Mouse (Mus musculus) embryonic fibroblast, embryonic 13.5 days (primary cell): ENCODE data around the gene B4galnt4. TPM values are rescaled to one million over a fixed set of nuclear protein-coding genes. Genes with fewer than 3 reads are reported as not detected.

Experiments
- H3K27ac ChIP-seq: 2 replicates; pipeline ENCODE4 v1.5.1; 2012; ENCODE audit warnings: low read length, control low read depth, inconsistent platforms; ENCODE audit not compliant: insufficient read depth
- H3K4me1 ChIP-seq: 2 replicates; pipeline ENCODE4 v1.6.1; 2011; ENCODE audit warnings: low read length; ENCODE audit not compliant: control insufficient read depth, insufficient read depth
- H3K4me3 ChIP-seq: 2 replicates; pipeline ENCODE4 v1.5.1; 2011; ENCODE audit warnings: mild to moderate bottlenecking, control low read depth, low read length; ENCODE audit not compliant: insufficient read depth
- CTCF ChIP-seq: IDR thresholded peaks from 2 replicates; pipeline ENCODE4 v1.5.1; 2011; ENCODE audit warnings: mild to moderate bottlenecking, control low read depth, low read length, moderate library complexity, borderline replicate concordance; ENCODE audit not compliant: insufficient read depth
- POLR2A ChIP-seq: IDR thresholded peaks from 2 replicates; pipeline ENCODE4 v1.6.1; 2011; ENCODE audit warnings: low read depth, mild to moderate bottlenecking, control low read depth, low read length, moderate library complexity
- polyA plus RNA-seq: library from polyadenylated mRNA; stranded (reverse); fragments of >200 nt; gene quantifications from 2 replicates; pipeline ENCODE4 v1.2.4, GENCODE M21; 2011; ENCODE audit warnings: low read depth; ENCODE audit not compliant: missing spikeins, insufficient read length

The B4galnt4 gene
- polyA plus RNA-seq, 1 experiment, result 1.6 TPM

DNA sequence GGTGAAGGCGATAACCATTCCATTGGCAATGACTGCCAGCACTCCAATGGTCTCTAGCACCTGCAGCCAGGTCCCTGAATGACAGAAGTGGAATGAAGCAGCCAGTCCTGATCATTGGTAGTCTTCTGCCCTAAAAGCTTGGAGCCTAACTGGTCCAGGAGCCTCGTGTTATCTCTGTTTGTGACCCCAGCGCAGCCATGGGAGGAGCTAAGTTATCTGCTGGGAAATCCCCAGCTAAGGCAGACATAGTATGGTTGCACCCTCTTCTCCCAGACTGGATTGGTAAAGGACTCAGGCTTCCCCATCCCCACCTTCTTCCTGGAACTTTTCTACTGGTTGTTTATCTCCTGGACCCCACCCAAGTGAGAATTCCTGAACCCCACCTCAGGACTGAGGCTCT lies 42.3 kb downstream of the B4galnt4 start:
- TF ChIP-seq CTCF (no peak), POLR2A (no peak)
- Histone ChIP-seq H3K4me1 (no peaks in the 10 kb centered on the region), H3K4me3 (no peak overlapping the region), H3K27ac (no peak overlapping the region)

DNA sequence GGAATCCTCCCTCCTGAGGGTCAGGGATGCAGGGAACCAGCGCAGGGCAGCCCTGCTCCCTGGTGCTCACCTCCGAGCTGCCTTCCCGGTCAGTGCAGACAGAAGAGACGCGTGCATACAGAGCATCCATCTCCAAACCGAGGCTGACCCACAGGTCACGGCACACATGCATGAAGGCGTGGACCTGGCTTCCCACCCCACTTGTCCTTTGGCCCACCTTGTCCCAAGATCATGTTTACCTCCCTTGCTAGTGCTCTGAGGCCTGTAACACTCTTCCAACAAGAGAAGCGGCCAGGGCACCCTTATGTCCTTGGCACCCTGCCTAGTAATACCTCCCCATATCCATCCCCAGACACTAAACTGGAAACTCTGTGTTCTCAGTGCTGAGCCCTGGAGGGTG lies 55.0 kb downstream of the B4galnt4 start:
- H3K27ac ChIP-seq, result no peak overlapping the region
- TF ChIP-seq POLR2A (no peak), CTCF (no peak)
- H3K4me3 ChIP-seq, result no peak overlapping the region
- H3K4me1 ChIP-seq, result no peaks in the 10 kb centered on the region

DNA sequence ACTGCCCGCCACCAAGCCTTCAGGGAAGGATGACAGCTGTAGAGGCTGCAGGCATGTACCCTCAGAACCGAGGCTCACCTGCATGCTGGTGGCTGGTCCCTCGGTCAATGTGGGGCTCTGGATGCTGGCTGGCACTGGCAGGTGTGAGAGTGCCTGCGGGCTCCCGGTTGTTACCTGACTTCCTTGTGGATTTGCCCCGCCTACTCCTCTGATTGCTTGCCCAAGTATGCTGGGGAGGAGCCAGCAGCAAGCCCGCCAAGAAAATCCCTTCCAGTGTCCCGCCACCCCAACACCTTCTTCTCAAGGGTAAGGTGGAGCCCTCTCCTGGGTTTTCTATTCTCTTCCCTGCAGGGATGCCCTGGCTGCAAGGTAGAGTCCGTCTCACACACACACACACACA lies 56.7 kb downstream of the B4galnt4 start, which contains the start of gene Ano9:
Gene Ano9 (minus strand): TSS at position 171 of the 400 bp plus-strand sequence.
- no peak for TF ChIP-seq CTCF
- TF ChIP-seq POLR2A, result no peak
- H3K4me3 ChIP-seq, result no peak within 1 kb of the TSS
- no peak within 1 kb of the TSS for H3K27ac ChIP-seq
- no peaks in the 10 kb centered on the region for H3K4me1 ChIP-seq

DNA sequence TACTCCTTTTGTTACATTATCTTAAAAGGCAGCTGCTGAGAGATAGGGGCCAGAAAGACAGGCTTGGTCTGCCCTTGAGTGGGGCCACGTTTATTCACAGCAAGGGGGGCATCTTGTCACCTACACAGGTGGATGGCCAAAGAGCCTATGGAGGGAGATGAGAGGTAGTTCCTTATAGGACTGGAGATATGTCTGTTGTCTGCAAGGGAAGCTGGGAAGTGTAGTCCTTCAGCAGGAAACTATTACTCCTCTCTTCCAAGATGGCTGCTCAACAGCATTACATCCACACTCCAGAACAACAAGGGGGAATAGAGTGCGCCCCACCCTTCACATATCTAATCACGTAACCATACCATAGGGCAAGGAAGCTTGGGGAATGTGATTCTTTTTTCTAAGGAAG lies 58.6 kb downstream of the B4galnt4 start:
- H3K4me3 ChIP-seq, result no peak overlapping the region
- H3K4me1 ChIP-seq, result no peaks in the 10 kb centered on the region
- TF ChIP-seq CTCF, result no peak
- no peak for TF ChIP-seq POLR2A
- no peak overlapping the region for H3K27ac ChIP-seq

- H3K4me3 ChIP-seq, result no peak overlapping the region
- no peaks in the 10 kb centered on the region for H3K4me1 ChIP-seq
- TF ChIP-seq POLR2A (no peak), CTCF (no peak)
Observed at GRCm38 (mm10) chr7:141120605-141121004, 59.7 kb downstream of the B4galnt4 start.

GRCm38 (mm10) chr7:141121051-141121531 lies 60.2 kb downstream of the B4galnt4 start:
- Histone ChIP-seq H3K27ac (no peak overlapping the region), H3K4me3 (no peak overlapping the region), H3K4me1 (no peaks in the 10 kb centered on the region)
- TF ChIP-seq CTCF, result no peak
- no peak for TF ChIP-seq POLR2A

More at GRCm38 (mm10) chr7:141120605-141121004, 59.7 kb downstream of the B4galnt4 start:
- no peak overlapping the region for H3K27ac ChIP-seq

Other genes with a start within 250 kb of the B4galnt4 start
- gene Zfp941, start 238.9 kb upstream of the B4galnt4 start, polyA plus RNA-seq, result 2.2 and 3.5 TPM in 2 replicates
- gene Urah, start 226.1 kb upstream of the B4galnt4 start, polyA plus RNA-seq, result not detected in 2 replicates
- not detected in 2 replicates for gene Scgb1c1, start 215.6 kb upstream of the B4galnt4 start, polyA plus RNA-seq
- not detected in 2 replicates for gene Odf3, start 213.3 kb upstream of the B4galnt4 start, polyA plus RNA-seq
- gene Gm45785, start 204.8 kb upstream of the B4galnt4 start, polyA plus RNA-seq, result not detected in 2 replicates
- gene Ric8a, start 204.1 kb upstream of the B4galnt4 start, polyA plus RNA-seq, result 53.4 and 58.1 TPM in 2 replicates
- 29.9 and 35.7 TPM in 2 replicates for gene Bet1l, start 203.5 kb upstream of the B4galnt4 start, polyA plus RNA-seq
- gene Psmd13, start 179.1 kb upstream of the B4galnt4 start, polyA plus RNA-seq, result 206 and 213 TPM in 2 replicates
- 7.6 and 8.2 TPM in 2 replicates for gene Sirt3, start 178.8 kb upstream of the B4galnt4 start, polyA plus RNA-seq
- gene Cox8b, start 160.7 kb upstream of the B4galnt4 start, polyA plus RNA-seq, result not detected in 2 replicates
- not detected in 2 replicates for gene Nlrp6, start 140.2 kb upstream of the B4galnt4 start, polyA plus RNA-seq
- 14.3 and 19.1 TPM in 2 replicates for gene Pgghg, start 119.7 kb upstream of the B4galnt4 start, polyA plus RNA-seq
- 3.0 TPM in 1 of 2 replicates, not detected in the other for gene Ifitm5, start 110.8 kb upstream of the B4galnt4 start, polyA plus RNA-seq
- gene Gm45717, start 105.2 kb upstream of the B4galnt4 start, polyA plus RNA-seq, result not detected in 2 replicates
- 771 and 857 TPM in 2 replicates for gene Ifitm2, start 105.1 kb upstream of the B4galnt4 start, polyA plus RNA-seq
- 5.1 and 16.5 TPM in 2 replicates for gene Ifitm1, start 93.9 kb upstream of the B4galnt4 start, polyA plus RNA-seq
- gene Ifitm3, start 50.3 kb upstream of the B4galnt4 start, polyA plus RNA-seq, result 1,040 and 1,188 TPM in 2 replicates
- gene Ifitm6, start 43.2 kb upstream of the B4galnt4 start, polyA plus RNA-seq, result not detected in 2 replicates
- not detected in 2 replicates for gene Gm17387, start 32.0 kb upstream of the B4galnt4 start, polyA plus RNA-seq
- not detected in 2 replicates for gene Pkp3, start 17.1 kb downstream of the B4galnt4 start, polyA plus RNA-seq
- not detected in 2 replicates for gene Sigirr, start 39.5 kb downstream of the B4galnt4 start, polyA plus RNA-seq
- not detected in 2 replicates for gene Ano9, start 56.7 kb downstream of the B4galnt4 start, polyA plus RNA-seq
- 27.0 and 28.3 TPM in 2 replicates for gene Ptdss2, start 61.3 kb downstream of the B4galnt4 start, polyA plus RNA-seq
- 108 and 119 TPM in 2 replicates for gene Rnh1, start 111.8 kb downstream of the B4galnt4 start, polyA plus RNA-seq
- 54.0 and 62.7 TPM in 2 replicates for gene Hras, start 132.9 kb downstream of the B4galnt4 start, polyA plus RNA-seq
- 1.9 and 2.4 TPM in 2 replicates for gene Lrrc56, start 133.1 kb downstream of the B4galnt4 start, polyA plus RNA-seq
- gene Lmntd2, start 153.0 kb downstream of the B4galnt4 start, polyA plus RNA-seq, result 0.38 and 0.58 TPM in 2 replicates
- gene Rassf7, start 154.8 kb downstream of the B4galnt4 start, polyA plus RNA-seq, result 3.9 and 5.8 TPM in 2 replicates
- gene Phrf1, start 167.7 kb downstream of the B4galnt4 start, polyA plus RNA-seq, result 54.7 and 58.7 TPM in 2 replicates
- gene Irf7, start 205.4 kb downstream of the B4galnt4 start, polyA plus RNA-seq, result 6.0 and 7.2 TPM in 2 replicates
- not detected in 2 replicates for gene Cdhr5, start 215.7 kb downstream of the B4galnt4 start, polyA plus RNA-seq
- not detected in 2 replicates for gene Sct, start 218.0 kb downstream of the B4galnt4 start, polyA plus RNA-seq
- 0.28 TPM in 1 of 2 replicates, not detected in the other for gene Drd4, start 230.9 kb downstream of the B4galnt4 start, polyA plus RNA-seq